Mouse (Mus musculus) mature B cell (primary cell): ENCODE results near the gene Glt8d1.

Experiments
- in situ Hi-C: fragments of 300-500 bp; cut with MboI; formaldehyde crosslinking; loops from 2 replicates; pipeline ENCODE4 v1.14.3; 2019

Gene Glt8d1

DNA sequence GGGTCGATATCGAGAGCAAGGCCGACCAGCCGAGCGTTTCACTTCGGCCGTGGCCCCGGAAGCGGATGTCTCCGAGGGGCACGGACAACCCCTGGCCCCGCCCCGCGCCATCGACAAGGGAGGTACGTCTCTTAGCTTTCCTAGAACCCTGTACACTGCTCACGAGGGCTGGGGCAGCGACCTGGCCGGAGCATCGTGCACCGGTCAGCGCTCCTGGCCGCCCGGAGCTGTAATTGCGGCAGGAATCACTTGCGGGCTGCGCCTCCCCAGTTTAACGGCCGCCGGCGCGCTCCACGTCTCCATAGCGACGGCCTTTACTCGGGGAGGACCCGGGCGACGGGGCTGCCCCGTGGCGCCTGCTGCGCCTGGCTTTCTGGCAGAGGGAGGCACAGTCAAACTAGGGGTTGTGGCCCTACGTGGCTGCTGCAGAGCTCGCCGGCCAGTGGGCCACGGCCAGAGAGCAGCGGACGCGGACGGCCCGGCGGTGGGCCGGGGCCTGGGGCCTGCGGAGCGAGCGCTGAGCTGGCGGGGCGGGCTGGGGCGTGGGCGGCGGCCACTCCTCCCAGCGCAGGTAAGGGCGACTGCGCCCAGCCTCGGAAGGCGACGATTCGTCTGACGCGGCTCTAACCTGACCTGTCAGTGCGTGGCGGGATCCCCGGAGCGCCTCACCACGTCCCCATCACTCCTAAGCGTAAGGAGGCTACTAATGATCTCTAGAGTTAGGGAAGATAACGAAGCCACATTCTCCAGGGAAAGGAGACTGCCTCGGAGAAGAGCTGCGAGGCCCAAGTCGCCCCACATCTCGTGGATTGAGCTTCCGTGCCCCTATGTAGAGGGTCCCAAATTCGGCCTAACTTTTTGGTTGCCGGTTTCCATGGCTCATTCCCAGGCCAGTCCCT is at the start of gene Glt8d1, which contains the start of gene Spcs1:
Gene Glt8d1, plus strand, starts transcription at position 94 of the 899 bp plus-strand sequence.
Gene Spcs1, minus strand, starts transcription at position 366 of the 899 bp plus-strand sequence.
- in situ Hi-C loops: no loop called here

DNA sequence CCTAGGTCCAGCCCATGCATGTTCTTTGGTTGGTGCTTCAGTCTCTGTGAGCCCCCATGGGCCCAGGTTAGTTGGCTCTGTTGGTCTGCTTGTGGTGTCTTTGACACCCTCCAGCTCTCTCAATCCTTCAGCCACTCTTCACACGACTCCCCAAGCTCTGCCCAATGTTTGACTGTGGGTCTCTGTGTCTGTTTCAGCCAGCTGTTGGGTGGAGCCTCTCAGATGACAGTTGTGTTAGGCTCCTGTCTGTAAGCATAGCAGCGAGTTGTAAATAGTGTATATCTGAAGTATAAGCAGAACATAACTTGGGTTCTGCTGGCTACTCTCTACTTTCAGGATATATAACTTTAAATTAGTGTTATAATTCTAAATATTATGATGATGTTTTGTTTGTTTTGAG is 42.7 kb upstream of the Glt8d1 start:
- in situ Hi-C loops: no loop called here

DNA sequence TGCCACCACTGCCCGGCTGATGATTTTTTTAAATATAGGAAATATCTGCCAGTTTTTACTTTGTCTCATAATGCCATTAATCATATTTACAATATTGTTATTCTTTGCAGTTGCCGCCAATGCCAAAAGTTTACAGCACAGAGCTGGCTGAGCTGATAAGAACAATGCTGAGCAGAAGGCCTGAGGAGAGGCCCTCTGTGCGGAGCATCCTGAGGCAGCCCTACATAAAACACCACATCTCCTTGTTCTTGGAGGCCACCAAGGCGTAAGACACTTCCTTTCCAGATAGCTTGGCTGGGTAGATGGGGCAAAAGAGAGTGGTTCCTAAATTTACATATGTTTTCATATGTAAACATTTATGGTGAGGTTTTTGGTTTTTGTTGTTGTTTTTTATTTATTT is 42.2 kb upstream of the Glt8d1 start:
- in situ Hi-C loops: no loop called here

DNA sequence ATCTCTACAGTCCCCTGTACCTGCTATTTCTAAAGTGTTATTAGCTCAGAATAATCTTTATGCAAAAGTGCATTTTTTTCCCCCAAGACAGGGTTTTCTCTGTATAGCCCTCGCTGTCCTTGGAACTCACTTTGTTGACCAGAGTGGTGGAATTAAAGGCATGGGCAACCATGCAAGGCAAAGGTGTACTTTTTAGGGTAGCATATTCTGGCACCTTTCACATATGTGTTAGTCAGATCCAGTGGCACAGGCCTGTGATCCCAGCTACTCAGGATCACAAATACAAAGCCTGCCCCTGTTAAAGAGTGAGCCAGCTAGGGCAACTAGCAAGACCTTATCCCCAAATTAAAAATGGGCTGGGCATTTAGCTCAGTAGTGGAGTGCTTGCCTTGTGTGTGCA is 40.8 kb upstream of the Glt8d1 start:
- in situ Hi-C loops: no loop called here

DNA sequence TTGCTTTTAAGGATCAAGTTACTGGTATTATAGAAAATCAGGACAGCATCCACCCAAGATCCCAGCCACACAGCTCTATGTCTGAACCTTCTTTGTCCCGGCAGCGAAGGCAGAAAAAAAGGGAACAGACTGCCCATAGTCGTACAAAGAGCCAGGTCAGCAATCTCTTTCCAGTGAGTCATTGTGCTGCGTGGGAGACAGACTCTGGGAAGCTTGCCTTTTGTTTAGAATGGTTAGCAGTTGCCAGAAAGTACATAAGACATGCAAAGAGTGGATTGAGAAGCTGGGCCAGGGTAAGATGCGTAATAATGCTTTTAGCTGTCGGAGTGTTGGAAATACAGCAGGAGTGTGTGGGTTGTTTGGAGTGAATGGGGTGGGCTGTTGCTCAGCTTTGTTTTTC is 27.0 kb upstream of the Glt8d1 start:
- in situ Hi-C loops: no loop called here

DNA sequence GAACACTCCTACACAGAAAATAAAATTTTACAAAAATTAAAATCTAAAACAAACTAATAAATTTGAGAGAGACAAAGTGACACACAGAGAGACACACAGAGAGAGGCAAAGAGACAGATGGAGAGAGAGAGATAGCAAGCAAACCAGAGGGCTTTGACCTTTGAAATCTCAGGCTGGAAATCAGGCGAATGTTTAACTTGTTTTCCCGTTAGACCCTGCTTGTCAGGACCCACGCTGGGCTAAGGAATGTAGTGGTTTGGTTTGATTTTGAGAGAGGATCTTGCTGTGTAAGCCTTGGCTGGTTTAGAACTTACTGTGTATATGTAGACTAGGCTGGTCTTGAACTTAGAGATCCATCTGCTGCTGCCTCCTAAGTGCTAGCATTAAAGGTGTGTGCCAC is 25.0 kb upstream of the Glt8d1 start:
- in situ Hi-C loops: no loop called here

DNA sequence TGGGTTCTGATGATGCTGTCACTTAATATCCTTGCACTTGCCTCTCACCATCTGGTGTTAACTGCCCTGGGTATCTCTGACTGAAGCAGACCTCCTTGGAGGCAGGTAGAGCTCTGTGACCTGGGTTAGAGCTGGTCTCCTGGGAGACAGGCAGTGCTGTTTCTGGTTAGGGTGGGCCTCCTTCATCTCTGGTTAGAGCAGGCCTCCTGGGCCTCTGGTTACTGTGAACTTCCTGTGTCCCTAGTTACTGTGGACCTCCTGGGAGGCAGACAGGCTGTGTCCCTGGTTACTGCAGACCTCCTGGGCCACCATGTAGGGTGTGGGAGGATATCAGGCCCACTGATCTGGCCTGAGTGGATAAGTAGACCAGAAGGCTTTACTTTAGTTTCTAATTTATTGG is 4.8 kb upstream of the Glt8d1 start:
- in situ Hi-C loops: no loop called here

DNA sequence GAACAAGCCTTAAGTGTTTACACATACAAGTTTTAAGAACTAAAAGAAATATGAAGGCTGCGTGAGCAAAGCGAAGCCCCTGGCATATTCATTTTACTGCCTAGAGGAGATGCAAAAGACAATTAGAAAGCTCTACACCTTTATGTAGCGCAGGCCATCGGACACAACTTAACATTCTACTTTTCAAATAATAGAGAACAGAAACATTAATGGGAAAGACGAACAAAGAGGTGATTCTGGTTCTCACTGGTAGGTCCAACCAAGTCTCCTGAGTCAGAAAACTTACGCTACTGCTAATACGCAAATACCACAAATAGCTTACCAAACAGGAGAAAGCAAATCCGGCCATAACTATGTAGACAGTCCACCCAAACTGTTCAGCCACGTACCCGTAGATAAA is 844 bp upstream of the Glt8d1 start:
- in situ Hi-C loops: no loop called here

DNA sequence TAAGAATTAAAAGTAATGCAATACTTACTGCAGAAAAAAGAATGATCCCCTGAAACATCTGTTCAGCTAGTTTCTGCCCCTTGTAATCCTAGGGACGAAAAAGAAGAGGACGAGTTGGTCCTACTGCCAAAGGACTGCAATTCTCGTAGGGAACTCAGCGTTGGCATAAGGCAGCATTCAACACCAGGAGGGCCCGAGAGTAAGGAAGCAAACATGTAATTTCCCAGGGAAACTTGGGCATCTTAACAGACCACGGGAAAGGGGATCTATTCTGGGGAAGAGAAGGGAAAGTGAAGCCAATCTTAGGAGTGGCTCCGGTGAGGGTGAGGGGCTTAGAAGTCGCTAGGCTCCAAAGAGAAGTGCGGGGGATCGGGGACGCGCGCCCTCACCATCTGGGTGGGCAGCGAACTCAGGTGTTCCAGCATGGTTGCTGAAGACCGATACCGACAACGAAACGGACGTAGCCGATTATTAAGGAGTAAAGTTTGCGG is 339 bp upstream of the Glt8d1 start:
- in situ Hi-C loops: no loop called here

DNA sequence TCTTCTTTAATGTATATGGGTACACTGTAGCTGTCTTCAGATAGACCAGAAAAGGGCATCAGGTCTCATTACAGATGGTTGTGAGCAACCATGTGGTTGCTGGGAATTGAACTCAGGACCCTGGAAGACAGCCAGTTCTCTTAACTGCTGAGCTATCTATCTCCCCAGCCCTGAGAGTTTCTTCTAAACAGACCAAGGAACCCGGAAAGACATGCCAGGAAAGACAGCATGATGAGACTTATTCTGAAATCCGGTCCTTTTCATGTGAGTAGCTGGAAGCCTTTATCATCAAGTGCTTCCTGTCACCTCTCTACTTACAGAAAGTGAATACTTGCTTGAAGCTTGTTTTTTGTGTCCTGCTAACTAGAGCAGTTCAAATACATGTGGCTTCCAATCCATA is 3.3 kb downstream of the Glt8d1 start:
- in situ Hi-C loops: no loop called here

DNA sequence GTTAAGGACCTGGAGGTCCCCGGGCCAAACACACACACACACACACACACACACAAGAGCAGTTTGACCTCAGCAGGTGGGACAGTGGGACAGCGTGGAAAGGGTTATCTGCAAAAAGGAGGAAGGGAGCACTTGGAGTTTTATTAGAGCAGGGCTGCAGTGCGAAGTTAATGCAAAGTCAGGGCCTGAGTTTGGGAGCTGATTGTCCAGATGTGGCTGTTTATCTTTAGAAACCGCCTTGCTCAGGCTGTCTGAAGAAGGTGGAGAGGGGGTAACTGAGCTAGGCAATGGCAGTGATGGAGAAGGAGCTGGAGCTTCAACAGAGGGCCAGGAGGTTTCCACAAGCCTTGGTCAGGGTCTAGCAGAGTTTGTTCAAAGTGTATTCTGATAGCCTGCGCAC is 5.6 kb downstream of the Glt8d1 start:
- in situ Hi-C loops: no loop called here

DNA sequence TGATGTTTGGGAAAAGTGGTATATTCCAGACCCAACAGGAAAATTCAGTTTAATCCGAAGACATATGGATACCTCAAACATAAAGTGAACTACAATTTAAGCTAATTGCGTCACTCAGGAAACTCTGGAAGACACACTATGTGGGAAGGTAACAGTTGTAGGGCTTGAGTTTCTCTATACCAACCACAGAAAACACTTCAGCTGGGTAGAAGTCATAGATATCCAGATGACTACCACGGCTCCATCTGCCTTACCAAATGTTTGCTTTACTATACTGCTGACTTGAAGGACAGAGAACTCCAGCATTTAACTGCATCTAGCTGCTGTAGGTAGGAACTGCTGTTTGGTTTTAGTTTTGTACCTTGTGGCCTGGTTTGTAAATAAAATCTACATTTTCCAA is 10.4 kb downstream of the Glt8d1 start:
- in situ Hi-C loops: no loop called here

DNA sequence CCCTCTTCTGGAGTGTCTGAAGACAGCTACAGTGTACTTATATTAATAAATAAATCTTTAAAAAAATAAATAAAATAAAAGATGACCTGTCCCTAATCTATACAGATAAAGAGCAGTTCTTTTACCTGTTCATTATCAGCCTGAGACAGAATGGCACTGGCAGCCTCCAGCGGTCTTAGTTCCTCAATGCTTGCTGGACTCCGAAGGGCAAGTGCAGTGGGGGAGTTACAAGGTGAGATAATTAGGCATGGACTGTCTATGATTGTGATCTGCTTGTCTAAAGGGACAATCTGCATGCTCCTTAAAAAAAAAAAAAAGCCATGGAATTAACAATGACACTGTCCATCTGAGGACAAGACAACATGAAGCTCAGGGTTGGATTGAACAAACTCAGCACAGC is 12.7 kb downstream of the Glt8d1 start:
- in situ Hi-C loops: no loop called here

DNA sequence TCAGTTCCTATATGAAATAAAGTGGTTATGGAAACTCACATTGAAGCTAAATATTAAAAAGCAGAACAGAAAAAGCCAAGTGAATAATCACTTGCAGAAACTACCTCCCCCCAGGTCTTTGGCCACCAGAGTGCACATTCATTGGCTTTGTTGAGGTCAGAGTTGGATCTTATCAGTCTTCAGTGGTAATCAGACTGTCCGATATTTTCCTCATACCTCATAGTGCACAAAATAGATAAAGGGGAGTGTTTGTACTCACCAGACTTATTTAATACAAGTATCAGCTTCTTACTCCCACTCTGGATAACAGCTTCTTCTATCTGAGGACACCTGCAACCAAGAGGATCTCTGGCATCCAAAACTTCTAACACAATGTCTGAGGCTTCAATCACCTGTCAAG is 14.9 kb downstream of the Glt8d1 start:
- in situ Hi-C loops: no loop called here

DNA sequence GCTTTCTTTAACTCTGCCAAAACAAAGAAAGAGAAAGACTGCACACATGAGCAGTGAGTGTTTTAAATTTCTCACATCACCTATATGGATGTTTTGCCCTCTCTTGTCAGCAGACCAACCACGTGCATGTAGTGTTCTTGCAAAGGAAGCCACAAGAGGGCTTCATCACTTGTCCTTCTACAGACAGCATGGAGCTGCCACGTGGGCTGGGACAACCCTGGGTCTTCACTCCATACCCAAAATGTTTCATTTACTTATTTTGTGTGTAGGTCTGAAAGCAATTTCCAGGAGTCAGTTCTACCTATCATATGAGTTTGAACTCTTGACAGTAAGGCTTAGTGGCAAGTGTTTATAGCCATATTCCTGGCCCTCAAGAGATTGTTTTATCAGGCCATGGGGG is 16.7 kb downstream of the Glt8d1 start:
- in situ Hi-C loops: no loop called here

DNA sequence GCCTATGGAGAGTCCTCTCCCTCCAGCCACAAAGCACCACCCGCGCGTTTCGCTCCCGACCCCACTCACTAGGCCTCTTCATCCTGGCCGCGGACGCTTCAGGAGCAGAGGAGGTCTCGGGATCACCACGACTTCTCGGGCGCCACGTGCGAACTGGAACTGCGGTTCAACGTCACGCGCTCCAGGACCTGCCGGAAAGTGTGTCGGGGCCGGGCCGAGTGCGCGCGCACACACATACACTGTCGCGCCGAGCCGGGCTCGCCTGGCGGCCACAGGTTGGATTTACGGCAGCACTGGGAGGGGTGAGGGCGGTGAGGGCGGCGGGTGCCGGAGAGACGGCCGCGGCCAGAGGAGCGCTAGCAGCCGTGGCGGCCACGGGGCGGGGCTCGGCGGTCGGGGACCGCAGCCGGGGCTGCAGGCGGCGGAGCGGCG is 17.7 kb downstream of the Glt8d1 start, which contains the start of the genes Pbrm1 and Gnl3:
Gene Pbrm1, plus strand, starts transcription at position 279 of the 432 bp plus-strand sequence.
Gene Gnl3, minus strand, starts transcription at position 293 of the 432 bp plus-strand sequence.
- in situ Hi-C loops: no loop called here

DNA sequence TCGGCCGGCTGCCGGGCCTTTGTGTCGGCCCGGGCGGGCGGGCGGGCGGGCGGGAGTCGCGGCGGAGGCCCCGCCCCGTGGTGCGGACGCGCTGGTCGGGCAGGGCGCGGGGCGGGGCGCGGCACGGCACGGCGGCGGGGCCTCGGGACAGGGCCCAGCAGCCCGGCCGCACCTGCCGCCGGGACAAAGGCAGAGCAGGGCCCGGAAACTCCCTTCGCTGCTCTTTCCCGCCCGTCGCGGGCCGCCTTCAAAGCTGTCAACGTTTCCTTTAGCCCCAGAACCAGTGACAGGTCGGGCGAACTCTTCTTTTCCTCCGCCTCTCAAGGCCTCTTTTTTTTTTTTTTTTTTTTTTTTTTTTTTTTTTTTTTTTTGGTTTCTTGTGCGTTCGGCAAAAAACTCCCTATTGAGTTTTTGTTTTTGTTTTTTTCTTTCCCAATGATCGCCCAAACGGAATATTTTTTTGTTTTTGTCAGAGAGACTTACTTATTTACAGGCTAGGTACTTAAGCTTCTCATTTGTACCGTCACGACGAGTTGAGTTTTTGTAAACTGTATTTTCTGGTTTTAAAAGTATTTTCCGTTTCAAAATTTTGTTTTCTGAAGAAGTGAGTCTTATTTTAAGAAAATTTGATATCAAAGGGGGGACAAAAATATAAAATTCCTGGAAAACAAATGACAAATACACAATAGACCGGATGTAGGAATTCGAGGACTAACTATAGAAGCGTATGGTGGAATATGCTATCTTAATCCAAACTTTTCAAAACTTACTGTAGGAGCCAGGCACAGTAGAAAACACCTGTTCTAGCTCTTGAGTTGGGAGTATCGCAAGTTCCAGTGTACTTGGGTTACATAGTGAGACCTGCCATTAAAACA is 18.4 kb downstream of the Glt8d1 start:
- in situ Hi-C loops: no loop called here

DNA sequence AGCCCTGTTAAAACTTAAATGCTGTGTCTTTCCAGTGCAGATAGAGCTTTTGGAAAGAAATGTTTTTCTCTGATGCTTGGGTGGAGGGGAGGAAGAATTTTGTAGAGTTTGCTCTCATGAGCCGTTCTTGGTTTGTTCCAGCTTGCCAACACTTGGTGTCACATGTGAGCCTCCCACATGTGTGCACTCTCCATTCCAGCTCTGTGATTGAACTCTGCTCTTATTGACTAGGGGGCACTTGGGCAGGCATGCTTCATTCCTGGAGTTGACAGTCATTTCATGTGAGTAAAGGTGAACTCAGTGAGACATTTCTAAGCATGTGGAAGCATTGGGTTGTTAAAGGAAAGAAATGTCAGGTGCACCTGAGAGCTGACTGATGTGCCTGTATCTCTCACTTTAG is 21.4 kb downstream of the Glt8d1 start:
- in situ Hi-C loops: no loop called here

DNA sequence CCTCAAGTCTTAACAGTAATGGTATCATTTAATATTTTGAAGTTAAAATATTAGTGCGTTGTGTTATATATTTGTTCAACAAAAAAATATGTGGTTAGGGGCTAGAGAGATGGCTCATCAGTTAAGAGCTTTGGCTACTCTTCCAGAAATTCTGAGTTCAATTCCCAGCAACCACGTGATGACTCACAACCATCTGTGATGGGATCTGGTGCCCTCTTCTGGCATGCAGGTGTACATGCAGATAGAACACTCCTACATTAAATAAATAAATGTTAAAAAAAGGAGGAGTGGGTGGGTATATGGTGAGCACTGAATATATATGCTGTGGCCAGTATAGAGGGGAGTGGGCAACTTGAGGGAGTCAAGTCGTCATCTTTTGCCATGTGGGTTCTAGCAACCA is 24.6 kb downstream of the Glt8d1 start:
- in situ Hi-C loops: no loop called here

DNA sequence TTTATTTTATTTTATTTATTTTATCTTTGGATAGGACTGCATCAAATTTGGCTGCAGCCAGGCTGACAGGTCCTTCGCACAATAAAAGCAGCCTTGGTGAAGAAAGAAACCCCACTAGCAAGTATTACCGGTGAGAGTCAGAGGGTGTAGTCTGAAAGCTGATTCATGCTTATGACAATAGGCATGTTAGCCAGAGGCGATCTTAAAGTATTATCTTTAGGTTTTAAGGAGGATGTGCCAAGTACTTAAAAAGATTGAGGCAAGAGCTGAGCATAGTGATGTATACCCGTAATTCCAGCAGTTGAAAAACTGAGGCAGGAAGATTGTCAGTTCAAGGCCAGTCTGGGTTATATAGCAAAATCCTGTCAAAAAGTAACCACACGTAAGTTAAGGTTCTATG is 44.1 kb downstream of the Glt8d1 start:
- in situ Hi-C loops: no loop called here

DNA sequence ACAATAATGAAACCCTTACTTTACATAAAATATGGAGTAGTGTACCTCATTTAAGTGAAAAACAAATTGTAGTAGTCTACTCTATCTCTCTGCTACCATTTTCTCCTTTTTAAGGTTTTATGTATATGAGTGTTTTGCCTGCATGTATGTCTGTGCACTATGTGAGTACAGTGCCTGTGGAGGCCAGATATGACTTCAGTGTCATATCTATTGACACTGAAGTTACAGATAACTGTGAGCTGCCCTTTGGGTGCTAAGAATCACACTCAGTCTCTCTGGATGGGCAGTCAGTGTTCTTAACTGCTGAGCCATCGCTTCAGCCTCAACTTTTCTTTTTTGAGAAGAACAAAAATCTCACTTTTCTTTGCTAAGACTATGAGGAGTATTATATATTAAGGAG is 44.6 kb downstream of the Glt8d1 start:
- in situ Hi-C loops: no loop called here
